Mouse (Mus musculus): Measurements from ENCODE around the gene Gm21677. TPM values are rescaled to one million over a fixed set of nuclear protein-coding genes. Genes with fewer than 3 reads are reported as not detected.

Gene Gm21677
- polyA plus RNA-seq (2012; rRNA removed) = not detected in 2 replicates

GRCm38 (mm10) chrY:3306349-3306748 is at the start of gene Gm21677:
Gene Gm21677 (minus strand): TSS chrY:3306449.

GRCm38 (mm10) chrY:3345229-3345628 is 39.0 kb upstream of the Gm21677 start, which contains the start of gene Gm21693:
Gene Gm21693 (minus strand): TSS chrY:3345329.

Other genes with a start within 250 kb of the Gm21677 start
- gene Gm21693, start 38.9 kb upstream of the Gm21677 start, polyA plus RNA-seq (2012; rRNA removed) = not detected in 2 replicates
- gene Gm21704, start 103.7 kb upstream of the Gm21677 start, polyA plus RNA-seq (2012; rRNA removed) = not detected in 2 replicates
- not detected in 2 replicates for gene Gm21708, start 103.7 kb upstream of the Gm21677 start, polyA plus RNA-seq (2012; rRNA removed)